Mouse (Mus musculus) forebrain, embryonic 11.5 days (tissue): ENCODE measurements around the gene Mrpl22. TPM values are rescaled to one million over a fixed set of nuclear protein-coding genes. Genes with fewer than 3 reads are reported as not detected.
A peak's percentile ranks its signal among the peaks of the same experiment; 100 is the strongest.

Experiments
- ATAC-seq: fragments of 200-750 bp; cut with Nextera tagmentation; replicated peaks from 2 replicates; pipeline ENCODE4 v1.8.0; 2017; ENCODE audit warnings: moderate TSS enrichment; ENCODE audit not compliant: low FRiP score
- DNase-seq: peaks from one replicate; pipeline ENCODE4 v3.0.0-alpha.2; 2017; ENCODE audit warnings: low spot score
- H3K27ac ChIP-seq: fragments of 300-500 bp; sonication (generic); 2 replicates; pipeline ENCODE4 v1.5.1; 2014; ENCODE audit warnings: low read depth, low read length
- H3K27me3 ChIP-seq: fragments of 300-500 bp; sonication (generic); 2 replicates; pipeline ENCODE4 v1.6.1; 2014; ENCODE audit warnings: mild to moderate bottlenecking, low read length, mixed read lengths; ENCODE audit not compliant: control insufficient read depth, insufficient read depth
- H3K36me3 ChIP-seq: fragments of 300-500 bp; sonication (generic); 2 replicates; pipeline ENCODE4 v1.6.1; 2014; ENCODE audit warnings: mild to moderate bottlenecking, low read length, moderate library complexity, mixed read lengths; ENCODE audit not compliant: control insufficient read depth, insufficient read depth
- H3K4me1 ChIP-seq: fragments of 300-500 bp; sonication (generic); replicated peaks from 2 replicates; pipeline ENCODE4 v1.6.1; 2014; ENCODE audit warnings: low read length, mixed read lengths; ENCODE audit not compliant: control insufficient read depth, insufficient read depth
- H3K4me2 ChIP-seq: fragments of 300-500 bp; sonication (generic); 2 replicates; pipeline ENCODE4 v1.6.1; 2014; ENCODE audit warnings: low read depth, mild to moderate bottlenecking, low read length, moderate library complexity, mixed read lengths; ENCODE audit not compliant: severe bottlenecking
- H3K4me3 ChIP-seq: fragments of 300-500 bp; sonication (generic); 2 replicates; pipeline ENCODE4 v1.5.1; 2014; ENCODE audit warnings: low read depth, low read length
- H3K9ac ChIP-seq: fragments of 300-500 bp; sonication (generic); 2 replicates; pipeline ENCODE4 v1.6.1; 2014; ENCODE audit warnings: low read length
- H3K9me3 ChIP-seq: fragments of 300-500 bp; sonication (generic); 2 replicates; pipeline ENCODE4 v1.6.1; 2016; ENCODE audit warnings: low read length, mixed read lengths; ENCODE audit not compliant: control insufficient read depth
- WGBS: fragments of 180-500 bp; shearing (Covaris S2); extraction: QIAGEN DNeasy Blood & Tissue Kit; methylation state at CpG from one replicate; pipeline ENCODE4 v1.1.7; 2014; 5-methylcytosine and 5-hydroxymethylcytosine counted together
- polyA plus RNA-seq: library from polyadenylated mRNA; unstranded; fragments of >200 nt; fragmentation: Nextera tagmentation; extraction: Ambion mirVana; gene quantifications from 2 replicates; pipeline ENCODE4 v1.2.1, GENCODE M21; 2014

Gene Mrpl22
- polyA plus RNA-seq: 119 TPM in 2 replicates

- H3K4me3 ChIP-seq: peak within 1 kb of the TSS; percentile 69
- no peak within 1 kb of the TSS for H3K27ac ChIP-seq
- H3K4me2 ChIP-seq: peak within 1 kb of the TSS; percentile 75
- peaks cover 3% of the 10 kb centered on the region; the same call in 1 of the 2 replicates for H3K36me3 ChIP-seq
- peak within 1 kb of the TSS; percentile 76 for H3K9ac ChIP-seq
- H3K9me3 ChIP-seq: no peaks in the 10 kb centered on the region
- WGBS: under 1% methylated on average over 34 of the region's 34 CpGs
- DNase-seq (peak; percentile 98), ATAC-seq (peak; percentile 77)
- no peaks in the 10 kb centered on the region for H3K27me3 ChIP-seq
- no peaks in the 10 kb centered on the region for H3K4me1 ChIP-seq
Measured at GRCm38 (mm10) chr11:58171459-58172091, at the start of gene Mrpl22. TSS of gene Mrpl22 (plus strand) at chr11:58171661.

DNA sequence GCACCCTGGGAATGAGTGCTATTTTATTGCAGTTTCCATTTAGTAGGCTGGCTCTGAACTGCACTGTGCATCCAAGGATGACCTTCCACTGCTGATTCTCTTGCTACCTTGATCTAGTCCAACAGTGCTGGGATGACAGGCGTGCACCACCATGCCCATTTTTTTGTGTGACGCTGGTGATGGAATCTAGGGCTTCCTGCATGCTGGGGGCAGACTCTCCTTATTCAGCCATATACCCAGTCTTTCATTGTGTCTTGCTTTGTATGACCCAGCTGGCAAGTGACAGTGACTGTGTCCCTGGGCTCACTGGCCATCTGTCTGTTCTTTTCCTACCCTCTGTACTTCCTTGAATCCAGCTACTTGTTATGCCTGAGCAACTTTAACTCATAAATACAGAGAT lies 47.8 kb upstream of the Mrpl22 start:
- Histone ChIP-seq H3K27me3 (no peaks in the 10 kb centered on the region), H3K36me3 (peaks cover 6% of the 10 kb centered on the region; the same call in 1 of the 2 replicates), H3K9ac (no peak overlapping the region), H3K9me3 (no peaks in the 10 kb centered on the region), H3K4me3 (no peak overlapping the region), H3K4me2 (no peak overlapping the region), H3K27ac (no peak overlapping the region), H3K4me1 (no peaks in the 10 kb centered on the region)
- WGBS: 91% methylated on average over 2 of the region's 2 CpGs
- no peak for ATAC-seq
- no peak for DNase-seq

DNA sequence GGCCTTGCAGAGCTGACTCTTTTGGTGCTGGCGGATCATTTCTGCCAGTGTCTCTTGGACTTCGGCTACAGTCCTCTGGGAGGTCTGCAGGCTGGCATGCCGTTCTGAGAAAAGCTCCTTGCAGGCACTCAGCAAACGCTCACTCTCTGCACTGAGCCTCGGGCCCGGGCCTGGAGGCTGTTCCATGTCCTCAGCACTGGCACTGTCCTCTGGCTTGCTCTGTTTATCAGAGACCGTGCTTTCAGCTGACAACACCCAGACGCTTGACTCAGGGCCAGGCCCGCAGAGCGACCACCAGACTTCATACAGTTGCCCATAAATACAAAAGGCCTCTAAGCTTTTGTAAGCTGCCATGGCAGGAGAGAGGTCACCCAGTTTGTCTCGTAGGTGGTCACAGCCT lies 46.4 kb upstream of the Mrpl22 start:
- 90% methylated on average over 11 of the region's 11 CpGs for WGBS
- no peaks in the 10 kb centered on the region for H3K27me3 ChIP-seq
- H3K4me2 ChIP-seq: no peak overlapping the region
- ATAC-seq (no peak), DNase-seq (no peak)
- H3K4me1 ChIP-seq: no peaks in the 10 kb centered on the region
- peaks cover 6% of the 10 kb centered on the region; the same call in 1 of the 2 replicates for H3K36me3 ChIP-seq
- no peak overlapping the region for H3K27ac ChIP-seq
- no peaks in the 10 kb centered on the region for H3K9me3 ChIP-seq
- no peak overlapping the region for H3K4me3 ChIP-seq
- H3K9ac ChIP-seq: no peak overlapping the region

GRCm38 (mm10) chr11:58126397-58127160 lies 44.9 kb upstream of the Mrpl22 start:
- H3K36me3 ChIP-seq: peaks cover 6% of the 10 kb centered on the region; the same call in 1 of the 2 replicates
- H3K4me3 ChIP-seq: no peak overlapping the region
- H3K4me1 ChIP-seq: no peaks in the 10 kb centered on the region
- WGBS: 89% methylated on average over 7 of the region's 7 CpGs
- DNase-seq (no peak), ATAC-seq (no peak)
- no peak overlapping the region for H3K9ac ChIP-seq
- no peaks in the 10 kb centered on the region for H3K27me3 ChIP-seq
- no peaks in the 10 kb centered on the region for H3K9me3 ChIP-seq
- no peak overlapping the region for H3K4me2 ChIP-seq
- no peak overlapping the region for H3K27ac ChIP-seq

DNA sequence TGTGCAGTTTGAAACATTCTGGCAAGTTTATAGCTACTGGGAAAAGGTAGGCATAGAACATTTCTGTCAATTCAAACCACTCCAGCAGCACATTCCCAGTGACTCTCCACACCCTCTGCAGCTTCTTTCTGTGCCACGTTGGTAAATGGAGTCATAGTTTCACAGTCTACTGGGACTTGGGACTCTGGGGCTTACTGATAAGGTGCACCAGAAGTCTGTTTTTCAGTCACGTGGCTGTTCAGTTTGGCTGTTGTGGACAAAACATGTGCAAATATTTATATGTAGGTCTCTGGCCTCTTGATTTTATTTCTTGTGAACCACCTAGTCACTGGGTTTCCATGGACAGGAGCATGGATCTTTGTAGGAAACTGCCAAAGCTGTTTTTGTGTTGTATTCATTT lies 43.9 kb upstream of the Mrpl22 start:
- Histone ChIP-seq H3K9me3 (no peaks in the 10 kb centered on the region), H3K9ac (no peak overlapping the region), H3K27me3 (no peaks in the 10 kb centered on the region), H3K4me2 (no peak overlapping the region), H3K36me3 (peaks cover 6% of the 10 kb centered on the region; the same call in 1 of the 2 replicates), H3K27ac (no peak overlapping the region), H3K4me1 (no peaks in the 10 kb centered on the region), H3K4me3 (no peak overlapping the region)
- 91% methylated on average over 2 of the region's 2 CpGs for WGBS
- DNase-seq: no peak
- ATAC-seq: no peak

GRCm38 (mm10) chr11:58129302-58129843 lies 42.1 kb upstream of the Mrpl22 start:
- ATAC-seq (no peak), DNase-seq (no peak)
- Histone ChIP-seq H3K27ac (no peak overlapping the region), H3K9ac (no peak overlapping the region), H3K27me3 (no peaks in the 10 kb centered on the region), H3K9me3 (no peaks in the 10 kb centered on the region), H3K36me3 (peaks cover 6% of the 10 kb centered on the region; the same call in 1 of the 2 replicates), H3K4me1 (no peaks in the 10 kb centered on the region), H3K4me3 (no peak overlapping the region), H3K4me2 (no peak overlapping the region)
- WGBS: 88% methylated on average over 6 of the region's 6 CpGs

GRCm38 (mm10) chr11:58132026-58132425 lies 39.4 kb upstream of the Mrpl22 start:
- H3K4me3 ChIP-seq: no peak overlapping the region
- DNase-seq (no peak), ATAC-seq (no peak)
- H3K9me3 ChIP-seq: no peaks in the 10 kb centered on the region
- peaks cover 3% of the 10 kb centered on the region; the same call in 1 of the 2 replicates for H3K36me3 ChIP-seq
- 95% methylated on average over 3 of the region's 3 CpGs for WGBS
- H3K9ac ChIP-seq: no peak overlapping the region
- H3K4me1 ChIP-seq: no peaks in the 10 kb centered on the region
- H3K27me3 ChIP-seq: no peaks in the 10 kb centered on the region
- H3K4me2 ChIP-seq: no peak overlapping the region
- H3K27ac ChIP-seq: no peak overlapping the region

- Histone ChIP-seq H3K4me2 (no peak overlapping the region), H3K9ac (no peak overlapping the region), H3K4me3 (no peak overlapping the region), H3K36me3 (peaks cover 2% of the 10 kb centered on the region; the same call in 1 of the 2 replicates), H3K4me1 (no peaks in the 10 kb centered on the region), H3K27me3 (no peaks in the 10 kb centered on the region), H3K9me3 (no peaks in the 10 kb centered on the region), H3K27ac (no peak overlapping the region)
- ATAC-seq (no peak), DNase-seq (no peak)
Measured at GRCm38 (mm10) chr11:58134869-58135268, 36.6 kb upstream of the Mrpl22 start.
